Mouse (Mus musculus) intestine, embryonic 14.5 days (tissue): ENCODE results near the gene Vti1a. TPM values are rescaled to one million over a fixed set of nuclear protein-coding genes. Genes with fewer than 3 reads are reported as not detected.

Experiments used
- ATAC-seq: fragments of 200-750 bp; cut with Nextera tagmentation; replicated peaks from 2 replicates; pipeline ENCODE4 v1.8.0; 2017; ENCODE audit warnings: low read depth, moderate number of reproducible peaks, moderate TSS enrichment, moderate library complexity; ENCODE audit not compliant: low FRiP score, low TSS enrichment
- DNase-seq: peaks from one replicate; pipeline ENCODE4 v3.0.0-alpha.2; 2018; ENCODE audit warnings: low spot score
- H3K27ac ChIP-seq: fragments of 300-500 bp; sonication (generic); 2 replicates; pipeline ENCODE4 v1.5.1; 2014; ENCODE audit warnings: low read depth, mild to moderate bottlenecking, control low read depth
- H3K27me3 ChIP-seq: fragments of 300-500 bp; sonication (generic); replicated peaks from 2 replicates; pipeline ENCODE4 v1.6.1; 2014; ENCODE audit warnings: low read length, control low read depth; ENCODE audit not compliant: control insufficient read depth, insufficient read depth
- H3K36me3 ChIP-seq: fragments of 300-500 bp; sonication (generic); 2 replicates; pipeline ENCODE4 v1.6.1; 2014; ENCODE audit warnings: low read length, control low read depth; ENCODE audit not compliant: control insufficient read depth, insufficient read depth
- H3K4me1 ChIP-seq: fragments of 300-500 bp; sonication (generic); replicated peaks from 2 replicates; pipeline ENCODE4 v1.6.1; 2014; ENCODE audit warnings: low read length, control low read depth, mixed read lengths; ENCODE audit not compliant: control insufficient read depth, insufficient read depth
- H3K4me2 ChIP-seq: fragments of 300-500 bp; sonication (generic); 2 replicates; pipeline ENCODE4 v1.6.1; 2014; ENCODE audit warnings: low read length
- H3K4me3 ChIP-seq: fragments of 300-500 bp; sonication (generic); 2 replicates; pipeline ENCODE4 v1.5.1; 2014; ENCODE audit warnings: low read depth, low read length, control low read depth, mixed read lengths
- H3K9ac ChIP-seq: fragments of 300-500 bp; sonication (generic); 2 replicates; pipeline ENCODE4 v1.6.1; 2014; ENCODE audit warnings: mild to moderate bottlenecking, low read length
- H3K9me3 ChIP-seq: fragments of 300-500 bp; sonication (generic); 2 replicates; pipeline ENCODE4 v1.6.1; 2016; ENCODE audit warnings: low read length, control low read depth; ENCODE audit not compliant: control insufficient read depth
- WGBS: fragments of 180-500 bp; shearing (Covaris S2); extraction: QIAGEN DNeasy Blood & Tissue Kit; methylation state at CpG from one replicate; pipeline ENCODE4 v1.1.7; 2014; 5-methylcytosine and 5-hydroxymethylcytosine counted together
- polyA plus RNA-seq: library from polyadenylated mRNA; unstranded; fragments of >200 nt; fragmentation: Nextera tagmentation; extraction: Ambion mirVana; gene quantifications from 2 replicates; pipeline ENCODE4 v1.2.1, GENCODE M21; 2014

The Vti1a gene
- polyA plus RNA-seq, 1 experiment from 2014 or later, result 23.5 TPM

DNA sequence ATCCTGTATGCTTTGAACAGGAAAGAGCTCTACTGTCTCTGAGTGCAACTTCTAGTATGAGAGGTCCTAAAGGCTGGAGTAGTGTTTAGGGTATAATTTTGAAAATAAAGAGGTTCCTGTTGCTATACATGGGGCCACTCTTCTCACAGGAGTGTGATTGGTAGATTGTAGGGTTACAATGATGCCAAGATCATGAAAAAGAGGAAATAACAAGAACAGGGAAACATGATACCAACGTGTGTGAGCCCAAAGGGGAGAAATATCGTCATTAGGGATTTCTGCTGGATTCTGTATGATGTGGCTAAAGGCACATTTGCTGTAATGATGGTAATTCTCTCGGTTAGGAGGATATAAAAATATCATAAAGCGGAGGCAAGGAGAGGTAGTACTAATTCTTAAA lies 30.1 kb upstream of the Vti1a start:
- no peaks in the 10 kb centered on the region for H3K27me3 ChIP-seq
- WGBS, result 88% methylated on average over 4 of the region's 4 CpGs
- H3K9me3 ChIP-seq, result no peaks in the 10 kb centered on the region
- no peaks in the 10 kb centered on the region for H3K4me1 ChIP-seq
- no peak overlapping the region for H3K4me2 ChIP-seq
- no peak overlapping the region for H3K9ac ChIP-seq
- DNase-seq (no peak), ATAC-seq (no peak)
- H3K4me3 ChIP-seq, result no peak overlapping the region
- H3K27ac ChIP-seq, result no peak overlapping the region
- H3K36me3 ChIP-seq, result peaks cover 58% of the 10 kb centered on the region

DNA sequence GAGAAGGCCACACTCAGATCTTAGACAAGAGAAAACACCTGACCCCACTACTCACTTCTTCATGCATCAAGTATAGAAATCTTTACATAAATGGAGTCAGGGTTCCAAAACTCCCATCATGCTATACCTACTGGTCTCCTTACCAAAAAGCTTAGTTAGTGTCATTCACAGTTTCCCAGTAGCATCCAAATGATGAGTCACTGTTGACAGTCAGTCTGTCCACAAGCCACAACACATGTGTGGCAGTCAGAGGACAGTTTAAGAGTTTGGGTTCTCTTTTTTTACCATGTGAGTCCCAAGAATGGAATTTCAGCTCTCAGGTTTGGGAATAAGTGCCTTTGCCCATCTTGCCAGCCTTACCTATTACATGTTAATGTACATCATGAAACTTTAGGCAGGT lies 27.1 kb upstream of the Vti1a start:
- H3K9me3 ChIP-seq, result no peaks in the 10 kb centered on the region

DNA sequence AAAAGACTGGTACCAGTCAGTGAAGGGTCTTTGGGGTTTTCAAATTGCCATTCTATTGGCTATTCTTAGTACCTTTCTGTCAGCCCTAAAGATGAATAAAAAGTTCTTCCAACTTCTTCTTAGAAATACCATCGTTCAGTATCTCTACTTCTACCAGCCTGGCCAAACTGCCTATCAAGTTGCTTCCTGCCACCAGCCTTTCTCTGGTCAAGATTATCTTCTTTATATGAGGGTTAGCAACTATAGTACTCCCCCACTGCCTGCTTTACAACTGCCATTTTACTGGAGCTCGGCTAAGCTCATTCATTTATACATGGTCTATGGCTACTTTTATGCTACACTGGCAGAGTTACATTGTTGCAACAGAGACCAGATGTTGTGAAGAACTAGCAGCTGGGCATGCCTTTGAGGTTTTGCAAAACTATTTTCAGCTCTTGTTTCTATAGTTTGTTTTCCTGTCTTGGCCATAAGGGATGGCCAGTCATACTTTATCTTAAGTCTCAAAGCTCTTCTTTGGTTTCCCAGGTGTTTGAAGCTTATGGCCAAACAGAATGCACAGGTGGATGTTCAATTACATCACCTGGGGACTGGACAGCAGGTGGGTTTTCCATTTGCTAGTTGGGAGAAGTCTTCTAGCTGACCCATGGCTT lies 25.3 kb upstream of the Vti1a start:
- Histone ChIP-seq H3K9me3 (no peaks in the 10 kb centered on the region), H3K4me2 (no peak overlapping the region), H3K4me3 (no peak overlapping the region), H3K27ac (no peak overlapping the region), H3K36me3 (peaks cover 53% of the 10 kb centered on the region), H3K4me1 (no peaks in the 10 kb centered on the region), H3K27me3 (no peaks in the 10 kb centered on the region), H3K9ac (no peak overlapping the region)
- WGBS, result 83% methylated on average over 2 of the region's 2 CpGs
- DNase-seq, result no peak
- no peak for ATAC-seq

More for the DNA sequence above, 27.1 kb upstream of the Vti1a start:
- Histone ChIP-seq H3K36me3 (peaks cover 47% of the 10 kb centered on the region), H3K4me3 (no peak overlapping the region), H3K4me1 (no peaks in the 10 kb centered on the region), H3K27me3 (no peaks in the 10 kb centered on the region), H3K4me2 (no peak overlapping the region), H3K27ac (no peak overlapping the region), H3K9ac (no peak overlapping the region)
- DNase-seq (no peak), ATAC-seq (no peak)

DNA sequence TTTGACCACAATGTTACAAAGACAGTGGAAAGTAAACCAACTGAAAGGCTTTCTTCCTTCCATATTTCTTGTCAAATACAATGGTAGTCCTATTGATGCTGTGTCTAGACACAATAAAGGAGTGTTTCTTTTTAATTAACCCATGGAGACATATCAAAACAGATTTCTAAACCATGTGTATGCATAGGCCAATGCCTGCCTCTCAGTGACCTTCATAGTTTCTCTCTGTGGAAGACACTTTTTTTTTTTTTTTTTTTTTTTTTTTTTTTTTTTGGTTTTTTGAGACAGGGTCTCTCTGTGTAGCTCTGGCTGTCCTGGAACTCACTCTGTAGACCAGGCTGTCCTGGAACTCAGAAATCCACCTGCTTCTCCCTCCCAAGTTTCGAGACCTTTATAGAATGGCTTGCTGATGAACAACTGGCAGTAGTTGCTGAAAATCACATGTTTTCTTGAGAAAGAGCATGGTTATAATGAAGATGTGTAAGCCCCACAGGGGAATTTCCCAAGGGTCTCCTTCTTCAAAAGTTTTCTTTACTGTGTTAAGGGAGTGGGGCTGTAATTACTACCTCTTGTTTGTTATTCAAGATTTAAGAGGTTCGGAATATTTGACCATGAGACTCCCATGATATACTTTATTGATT lies 23.8 kb upstream of the Vti1a start:
- H3K9ac ChIP-seq, result no peak overlapping the region
- no peak overlapping the region for H3K27ac ChIP-seq
- no peak overlapping the region for H3K4me2 ChIP-seq
- H3K9me3 ChIP-seq, result no peaks in the 10 kb centered on the region
- 97% methylated on average over 2 of the region's 2 CpGs for WGBS
- DNase-seq, result no peak
- H3K36me3 ChIP-seq, result peaks cover 63% of the 10 kb centered on the region
- H3K4me1 ChIP-seq, result no peaks in the 10 kb centered on the region
- no peaks in the 10 kb centered on the region for H3K27me3 ChIP-seq
- H3K4me3 ChIP-seq, result no peak overlapping the region
- ATAC-seq, result no peak

DNA sequence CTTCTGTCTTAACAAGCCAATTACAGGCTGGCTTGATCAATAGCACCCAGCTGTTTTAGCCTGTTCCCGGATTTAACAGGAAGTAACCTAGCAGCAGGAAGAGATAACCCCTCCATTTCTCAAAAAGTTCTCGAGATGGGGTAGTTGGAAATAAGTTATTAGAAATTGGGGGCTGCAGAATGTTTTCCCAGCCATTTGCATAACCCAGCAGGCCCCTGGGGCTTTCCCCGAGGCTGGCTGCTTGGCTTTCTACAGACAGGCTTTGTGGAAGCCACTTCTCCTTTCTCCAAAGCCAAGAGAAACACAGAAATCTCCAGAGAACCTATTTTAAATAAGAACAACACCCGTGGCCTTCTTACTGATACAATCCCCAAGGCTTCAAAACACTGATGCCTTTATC lies 22.9 kb upstream of the Vti1a start:
- Histone ChIP-seq H3K27me3 (no peaks in the 10 kb centered on the region), H3K4me2 (no peak overlapping the region), H3K9ac (no peak overlapping the region), H3K9me3 (no peaks in the 10 kb centered on the region), H3K4me1 (no peaks in the 10 kb centered on the region), H3K4me3 (no peak overlapping the region), H3K27ac (no peak overlapping the region), H3K36me3 (peaks cover 70% of the 10 kb centered on the region)
- no peak for DNase-seq
- WGBS, result 45% methylated on average over 4 of the region's 4 CpGs
- no peak for ATAC-seq

DNA sequence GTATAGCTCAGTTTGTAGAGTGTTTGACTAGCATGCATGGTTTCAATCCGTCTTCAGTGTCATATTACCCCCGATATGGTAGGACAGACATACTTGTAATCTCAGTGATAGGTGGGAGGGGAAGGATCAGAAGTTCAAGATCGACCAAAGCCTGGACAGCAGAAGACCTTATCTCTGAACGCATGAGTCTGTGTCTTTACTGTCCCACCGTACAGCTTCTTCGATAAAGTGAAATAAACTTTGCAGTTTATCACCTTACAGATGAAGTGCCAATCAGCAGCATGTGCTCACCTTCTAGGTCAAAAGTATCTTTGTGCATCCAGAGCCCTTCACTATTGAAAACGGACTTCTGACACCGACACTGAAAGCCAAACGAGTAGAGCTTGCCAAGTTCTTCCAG lies 21.0 kb upstream of the Vti1a start:
- WGBS, result 90% methylated on average over 9 of the region's 9 CpGs
- H3K9ac ChIP-seq, result no peak overlapping the region
- no peak overlapping the region for H3K27ac ChIP-seq
- DNase-seq (no peak), ATAC-seq (no peak)
- H3K9me3 ChIP-seq, result no peaks in the 10 kb centered on the region
- peaks cover 72% of the 10 kb centered on the region for H3K36me3 ChIP-seq
- H3K27me3 ChIP-seq, result no peaks in the 10 kb centered on the region
- H3K4me1 ChIP-seq, result no peaks in the 10 kb centered on the region
- no peak overlapping the region for H3K4me2 ChIP-seq
- H3K4me3 ChIP-seq, result no peak overlapping the region

DNA sequence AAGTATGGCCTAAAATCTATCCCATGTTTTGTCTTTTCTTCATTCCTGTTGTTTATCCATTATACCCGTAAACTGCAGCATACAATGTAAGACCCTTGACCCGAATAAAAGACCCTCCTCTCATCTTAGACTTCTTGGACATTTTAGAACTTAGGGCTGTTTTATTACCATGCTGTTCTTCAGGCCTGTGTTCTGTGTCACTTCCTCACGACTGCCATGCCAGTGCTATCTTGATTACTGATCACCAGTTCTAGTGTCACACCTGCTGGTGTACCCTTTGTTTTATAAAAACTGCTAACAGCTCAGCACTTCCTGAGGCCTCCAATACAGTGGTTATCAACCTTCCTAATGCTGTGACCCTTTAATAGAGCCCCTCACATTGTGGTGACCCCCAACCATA lies 20.5 kb upstream of the Vti1a start:
- ATAC-seq (no peak), DNase-seq (no peak)
- no peaks in the 10 kb centered on the region for H3K9me3 ChIP-seq
- peaks cover 75% of the 10 kb centered on the region for H3K36me3 ChIP-seq
- WGBS, result 80% methylated on average over 3 of the region's 3 CpGs
- no peak overlapping the region for H3K9ac ChIP-seq
- no peak overlapping the region for H3K27ac ChIP-seq
- no peak overlapping the region for H3K4me2 ChIP-seq
- no peaks in the 10 kb centered on the region for H3K27me3 ChIP-seq
- no peaks in the 10 kb centered on the region for H3K4me1 ChIP-seq
- H3K4me3 ChIP-seq, result no peak overlapping the region

DNA sequence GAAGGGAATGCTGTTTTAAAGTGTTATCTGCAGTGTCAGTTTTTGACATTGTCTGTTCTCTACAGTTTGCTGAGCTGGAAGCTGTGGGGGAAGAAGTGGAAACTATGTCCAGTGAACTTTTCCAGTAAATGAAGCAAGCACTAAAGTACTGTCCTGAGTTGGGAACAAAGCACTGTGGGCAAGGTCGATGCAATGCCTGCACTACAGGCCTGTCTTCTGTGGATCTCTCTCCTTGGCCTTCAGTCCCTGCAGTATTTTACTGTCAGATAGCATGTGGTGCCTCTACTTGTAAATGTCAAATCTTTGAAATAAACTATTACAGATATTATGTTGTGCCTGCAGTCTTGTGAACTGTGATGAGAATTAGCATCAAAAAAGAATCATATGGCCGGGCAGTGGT lies 19.8 kb upstream of the Vti1a start:
- WGBS, result 97% methylated on average over 2 of the region's 2 CpGs
- no peak for DNase-seq
- Histone ChIP-seq H3K36me3 (peaks cover 74% of the 10 kb centered on the region), H3K27ac (no peak overlapping the region), H3K9me3 (no peaks in the 10 kb centered on the region), H3K27me3 (no peaks in the 10 kb centered on the region), H3K4me3 (no peak overlapping the region), H3K4me2 (no peak overlapping the region), H3K4me1 (no peaks in the 10 kb centered on the region), H3K9ac (no peak overlapping the region)
- ATAC-seq, result no peak

DNA sequence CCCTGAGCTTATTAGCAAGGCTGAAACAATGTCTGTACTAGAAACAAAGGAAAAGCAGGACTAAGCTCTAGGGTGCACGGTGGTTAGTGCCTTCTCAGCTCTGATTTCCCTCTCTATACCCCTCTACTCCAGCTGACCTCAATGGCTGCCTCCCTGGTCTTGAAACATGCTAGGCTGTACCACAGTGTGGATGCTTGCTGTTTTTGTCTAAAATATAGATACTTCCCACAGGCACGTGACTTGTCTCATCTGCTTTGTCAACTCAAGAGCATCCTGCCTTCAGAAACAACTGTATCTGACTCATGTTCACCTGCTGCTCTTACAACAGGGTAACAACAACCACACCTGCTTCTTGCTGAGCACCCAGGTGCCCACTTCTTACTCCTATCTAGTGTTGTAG lies 18.6 kb upstream of the Vti1a start:
- Histone ChIP-seq H3K36me3 (peaks cover 82% of the 10 kb centered on the region), H3K27me3 (no peaks in the 10 kb centered on the region), H3K9ac (no peak overlapping the region), H3K4me1 (no peaks in the 10 kb centered on the region), H3K4me2 (no peak overlapping the region), H3K27ac (no peak overlapping the region), H3K9me3 (no peaks in the 10 kb centered on the region), H3K4me3 (no peak overlapping the region)
- ATAC-seq (no peak), DNase-seq (no peak)
- WGBS, result 90% methylated on average over 2 of the region's 2 CpGs
